Mouse (Mus musculus): ENCODE results near the gene Scn10a.

DNA sequence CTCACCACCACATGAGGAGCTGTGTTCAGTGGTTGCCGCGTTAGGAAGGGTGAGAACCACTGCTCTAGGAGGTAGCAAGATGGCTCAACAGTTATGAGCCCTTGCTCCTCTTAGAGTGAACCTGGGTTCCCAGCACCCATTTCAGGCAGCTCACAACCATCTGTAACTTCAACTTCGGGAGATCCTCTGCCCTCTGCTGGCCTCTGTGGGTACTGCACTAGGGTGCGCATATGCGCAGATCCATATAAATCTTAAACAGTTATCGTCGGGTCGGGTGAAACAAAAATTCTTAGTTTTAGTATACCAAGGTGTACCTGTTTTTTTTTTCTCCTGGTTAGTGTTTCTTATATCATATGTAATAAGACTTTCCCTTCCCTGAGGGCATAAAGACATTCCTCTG is 32.9 kb downstream of the Scn10a start:
- TF ChIP-seq E2F4 (IDR thresholded peaks at IDR 0.05; ENCODE audit: borderline replicate concordance, low read depth, low read length) = no peak
- no peak for TF ChIP-seq POLR2A (IDR thresholded peaks at IDR 0.05; ENCODE audit: control insufficient read depth in 1 of 2, insufficient read depth in 1 of 2, low read depth in 1 of 2, low read length in 2 of 2, poor library complexity in 1 of 2)
- no peak for TF ChIP-seq GATA1 (IDR thresholded peaks at IDR 0.05; ENCODE audit: low read depth, low read length)
- no peak for TF ChIP-seq USF1 (IDR thresholded peaks at IDR 0.05; ENCODE audit: low read depth, low read length)
- TF ChIP-seq SIN3A (IDR thresholded peaks at IDR 0.05; ENCODE audit: low read length) = no peak
- no peak for TF ChIP-seq ZMIZ1 (IDR thresholded peaks at IDR 0.05; ENCODE audit: low read depth, low read length)
- TF ChIP-seq CTCF (IDR thresholded peaks at IDR 0.05 in 2 of 3, conservative IDR thresholded peaks at IDR 0.05 in 1 of 3; ENCODE audit: control insufficient read depth in 1 of 3, insufficient read depth in 1 of 3, low read depth in 2 of 3, low read length in 3 of 3, poor library complexity in 1 of 3, severe bottlenecking in 1 of 3) = peak; percentile 46 to 56 (median 47)
- no peak for TF ChIP-seq NELFE (IDR thresholded peaks at IDR 0.05; ENCODE audit: low read depth, low read length)
- no peak for TF ChIP-seq MAZ (IDR thresholded peaks at IDR 0.05; ENCODE audit: low read depth, low read length)
- TF ChIP-seq MEF2A (IDR thresholded peaks at IDR 0.05; ENCODE audit: extremely low read depth, insufficient replicate concordance, low read depth, low read length, poor library complexity, severe bottlenecking) = no peak
- TF ChIP-seq MXI1 (IDR thresholded peaks at IDR 0.05; ENCODE audit: low read depth, low read length) = no peak
- no peak for TF ChIP-seq MAX (IDR thresholded peaks at IDR 0.05; ENCODE audit: low read length)
- no peak for TF ChIP-seq ETS1 (IDR thresholded peaks at IDR 0.05; ENCODE audit: low read depth, low read length)
- TF ChIP-seq CHD1 (IDR thresholded peaks at IDR 0.05; ENCODE audit: low read depth, low read length) = no peak
